Mouse (Mus musculus): Measurements from ENCODE around the gene Retreg1. TPM values are rescaled to one million over a fixed set of nuclear protein-coding genes. Genes with fewer than 3 reads are reported as not detected.

Gene Retreg1
- polyA plus RNA-seq, 3 experiments from 2014 or later: 53.0 to 73.2 (median 58.3) TPM

- peak; percentile 22 for ATAC-seq
These were observed 41.5 kb downstream of the Retreg1 start for GRCm38 (mm10) chr15:25884416-25884958.

DNA sequence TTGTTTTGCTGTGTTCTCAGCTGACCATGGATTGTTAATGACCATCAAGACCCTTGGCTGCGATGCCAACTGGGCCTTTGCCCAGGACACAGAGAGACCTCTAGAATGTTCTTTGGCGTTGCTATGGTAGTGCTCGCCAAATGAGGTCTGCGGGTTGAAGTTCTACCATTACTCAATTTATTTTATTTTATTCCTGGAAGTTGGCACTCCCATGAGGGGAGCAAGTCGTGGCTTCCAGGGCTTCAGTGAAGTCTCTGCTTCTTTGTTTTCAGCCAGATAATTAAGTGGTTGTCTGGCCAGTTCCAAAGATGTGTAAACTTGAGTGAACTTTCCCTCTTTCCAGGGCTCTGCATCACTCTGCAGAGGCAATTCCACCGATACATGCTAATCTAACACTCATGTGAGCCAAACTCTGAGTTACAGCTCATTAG lies 43.6 kb downstream of the Retreg1 start:
- no peak for ATAC-seq

DNA sequence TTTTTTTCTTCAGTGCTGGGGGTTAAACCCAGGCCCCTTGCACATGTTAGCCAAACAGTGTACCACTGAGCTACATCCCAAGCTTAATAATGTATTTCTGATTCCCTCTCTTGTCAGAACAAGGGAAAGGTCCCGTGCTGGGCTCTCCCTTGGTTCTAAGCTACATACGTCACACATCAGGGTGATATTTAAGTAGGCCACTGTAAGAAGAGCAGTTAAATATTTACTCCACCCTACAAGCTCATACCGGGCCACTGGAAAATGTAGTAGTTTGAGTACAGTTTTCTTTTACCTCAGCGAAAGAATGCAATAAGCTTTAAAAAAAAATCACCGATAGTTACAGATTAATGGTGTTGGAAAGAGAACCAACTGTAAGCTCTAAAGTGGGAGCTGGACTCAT lies 46.9 kb downstream of the Retreg1 start:
- ATAC-seq: no peak

GRCm38 (mm10) chr15:25891556-25891955 lies 48.6 kb downstream of the Retreg1 start:
- ATAC-seq: peak; percentile 88

- no peak for ATAC-seq
These were observed 50.3 kb downstream of the Retreg1 start for GRCm38 (mm10) chr15:25893327-25893726.

- peak; percentile 51 for ATAC-seq
These were observed 53.8 kb downstream of the Retreg1 start for GRCm38 (mm10) chr15:25896783-25897182.

DNA sequence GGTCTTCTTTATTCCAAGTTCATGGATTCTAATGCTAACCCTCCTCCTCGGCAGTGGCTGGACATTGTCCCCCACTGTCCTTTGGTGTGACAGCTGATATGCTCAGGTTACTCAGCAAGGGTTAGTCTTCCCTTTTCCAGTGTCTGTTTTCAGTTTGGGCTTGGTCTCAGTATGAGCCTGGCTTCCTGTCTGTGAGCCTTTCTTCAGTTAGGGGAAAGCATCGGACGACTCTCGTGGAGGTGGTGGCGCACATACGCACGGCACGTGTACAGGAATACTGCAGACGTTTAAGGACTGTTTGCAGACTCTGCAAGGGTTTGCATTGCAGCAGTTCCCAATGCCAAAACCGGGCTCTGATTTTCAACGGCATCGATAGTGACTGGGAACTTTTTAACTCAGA lies 54.6 kb downstream of the Retreg1 start:
- peak; percentile 27 for ATAC-seq

GRCm38 (mm10) chr15:25899021-25899420 lies 56.0 kb downstream of the Retreg1 start:
- ATAC-seq: no peak

GRCm38 (mm10) chr15:25900540-25900939 lies 57.6 kb downstream of the Retreg1 start:
- ATAC-seq: peak; percentile 49

GRCm38 (mm10) chr15:25902931-25903615 lies 60.1 kb downstream of the Retreg1 start:
- no peak for ATAC-seq

DNA sequence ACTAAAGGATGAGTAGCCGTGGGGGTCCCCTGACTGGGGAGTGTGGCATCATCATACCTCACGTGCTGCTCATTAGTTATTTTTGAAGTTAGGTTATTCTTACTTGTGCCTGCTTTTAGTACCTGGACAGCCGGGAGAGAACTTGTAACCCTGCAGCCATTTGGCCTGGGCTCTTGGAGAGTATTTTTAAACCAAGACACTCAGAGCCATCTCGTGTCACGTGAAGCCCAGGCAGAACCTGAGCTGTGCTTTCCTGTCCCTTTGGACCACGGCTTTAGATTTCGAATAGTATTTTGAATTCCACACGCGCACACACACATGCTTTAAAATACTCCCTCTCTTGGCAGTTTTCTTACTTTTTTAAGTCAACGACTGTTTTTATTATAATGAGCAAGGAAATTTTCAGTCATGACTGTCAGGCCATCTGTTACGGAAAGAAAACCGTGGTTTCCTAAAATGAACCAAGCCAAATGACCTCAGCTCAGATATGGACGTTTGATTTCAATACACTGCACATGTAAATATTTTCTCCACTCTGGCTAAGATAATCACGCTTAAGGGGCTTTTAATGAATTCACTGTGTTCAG lies 61.5 kb downstream of the Retreg1 start:
- ATAC-seq: no peak

- peak; percentile 68 for ATAC-seq
These were observed 67.0 kb downstream of the Retreg1 start for GRCm38 (mm10) chr15:25909783-25910494.

DNA sequence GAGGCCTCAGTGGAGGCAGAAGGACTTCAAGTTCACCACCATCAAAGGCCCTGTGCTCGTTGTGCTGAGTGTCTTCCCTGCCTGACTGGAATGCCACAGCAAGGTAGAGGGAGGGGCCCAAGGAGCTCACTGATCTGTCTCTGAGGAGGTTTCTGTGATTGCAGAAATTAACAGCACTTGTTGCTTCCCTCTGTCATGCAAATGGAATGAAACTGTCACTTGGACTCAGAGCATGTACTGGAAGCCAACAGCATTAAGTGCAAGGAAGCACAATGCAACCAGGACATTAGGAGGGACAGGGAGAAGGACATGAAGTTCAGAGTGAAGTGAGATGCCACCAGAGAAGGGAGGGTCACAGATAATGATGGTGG lies 67.5 kb downstream of the Retreg1 start:
- no peak for ATAC-seq

GRCm38 (mm10) chr15:25910924-25911323 lies 67.9 kb downstream of the Retreg1 start:
- ATAC-seq: no peak

- no peak for ATAC-seq
These were observed 69.9 kb downstream of the Retreg1 start for GRCm38 (mm10) chr15:25912911-25913310.

- no peak for ATAC-seq
These were observed 70.7 kb downstream of the Retreg1 start for GRCm38 (mm10) chr15:25913659-25914058.

- ATAC-seq: no peak
These were observed 71.2 kb downstream of the Retreg1 start for GRCm38 (mm10) chr15:25914160-25914559.

- no peak for ATAC-seq
These were observed 72.0 kb downstream of the Retreg1 start for GRCm38 (mm10) chr15:25915013-25915412.

DNA sequence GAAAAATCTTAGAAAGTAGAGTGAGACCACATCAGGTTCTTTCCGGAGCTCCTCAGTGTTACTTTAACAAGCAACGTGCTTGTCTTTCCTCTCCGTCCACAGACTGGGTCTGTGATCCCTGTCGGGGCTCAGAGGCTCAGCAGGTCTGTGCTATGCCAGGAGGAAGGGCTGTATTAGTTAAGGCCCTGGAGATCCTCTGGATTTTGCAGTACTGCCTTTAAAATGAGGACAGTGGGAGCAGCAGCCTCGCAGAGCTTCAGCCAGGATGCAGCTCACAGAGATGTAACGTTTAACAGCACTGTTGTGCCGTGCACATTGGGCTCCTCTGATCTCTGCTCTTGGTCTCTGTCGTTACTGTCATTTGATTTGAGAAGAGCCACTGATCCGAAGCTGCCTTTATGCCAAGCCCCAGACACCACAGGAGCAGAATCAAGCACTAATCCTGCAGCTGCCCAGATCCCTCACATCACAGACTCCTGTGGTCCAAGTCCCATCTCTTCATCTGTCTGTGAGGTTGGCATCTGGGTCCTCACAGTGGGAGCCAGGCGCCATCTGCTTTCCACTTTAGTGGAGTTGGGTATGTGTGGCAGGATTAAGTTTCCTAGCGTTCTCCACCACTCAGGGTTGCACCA lies 72.7 kb downstream of the Retreg1 start:
- ATAC-seq: peak; percentile 12

DNA sequence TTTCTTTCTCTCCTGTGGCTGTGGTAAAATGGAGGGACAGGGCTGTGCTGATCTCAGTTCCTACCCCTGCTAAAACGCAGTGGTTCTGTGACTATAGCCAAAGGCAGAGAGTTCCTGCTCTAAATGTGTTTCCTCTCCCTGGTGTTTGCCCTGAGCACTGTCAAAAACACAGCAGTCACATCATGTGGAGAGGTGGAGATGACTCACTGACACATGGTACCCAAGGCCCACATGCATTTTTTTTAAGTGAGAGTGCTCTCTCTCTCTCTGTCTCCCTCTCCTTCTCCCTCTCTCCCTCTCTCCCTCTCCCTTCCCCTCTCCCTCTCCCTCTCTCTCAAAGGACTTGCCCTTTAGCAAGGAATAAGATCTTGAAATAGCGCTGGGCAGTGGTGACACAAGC lies 73.3 kb downstream of the Retreg1 start:
- ATAC-seq: no peak

- ATAC-seq: no peak
These were observed 75.7 kb downstream of the Retreg1 start for GRCm38 (mm10) chr15:25918641-25919040.

DNA sequence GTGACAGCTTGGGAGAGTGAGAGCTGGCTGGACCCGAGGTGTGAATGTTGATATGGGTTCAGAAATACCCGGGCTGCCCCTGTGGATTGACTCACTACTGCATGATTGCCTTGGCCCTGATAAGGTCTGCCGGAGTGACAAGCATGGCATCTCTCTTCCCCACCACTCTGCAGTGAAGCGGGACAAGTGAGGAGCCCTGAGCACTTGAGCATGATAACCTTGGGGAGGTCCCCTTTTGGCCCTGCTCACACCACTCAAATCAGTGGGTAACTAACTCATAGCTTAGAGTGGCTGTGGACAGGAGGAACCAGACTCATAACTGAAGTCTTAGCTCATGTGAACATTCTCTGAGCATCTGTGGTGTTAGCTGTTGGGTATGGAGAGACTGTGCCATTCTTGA lies 77.0 kb downstream of the Retreg1 start:
- no peak for ATAC-seq

- ATAC-seq: no peak
These were observed 77.9 kb downstream of the Retreg1 start for GRCm38 (mm10) chr15:25920886-25921285.

Measured in inflammation-experienced regulatory T-cells, adult 6 months (primary cell).